Mouse (Mus musculus) lung, postnatal 14 days (tissue): ENCODE measurements around the gene Vps18.

Source experiments
- DNase-seq: peaks from one replicate; pipeline ENCODE4 v3.0.0; 2021

Vps18 gene

DNA sequence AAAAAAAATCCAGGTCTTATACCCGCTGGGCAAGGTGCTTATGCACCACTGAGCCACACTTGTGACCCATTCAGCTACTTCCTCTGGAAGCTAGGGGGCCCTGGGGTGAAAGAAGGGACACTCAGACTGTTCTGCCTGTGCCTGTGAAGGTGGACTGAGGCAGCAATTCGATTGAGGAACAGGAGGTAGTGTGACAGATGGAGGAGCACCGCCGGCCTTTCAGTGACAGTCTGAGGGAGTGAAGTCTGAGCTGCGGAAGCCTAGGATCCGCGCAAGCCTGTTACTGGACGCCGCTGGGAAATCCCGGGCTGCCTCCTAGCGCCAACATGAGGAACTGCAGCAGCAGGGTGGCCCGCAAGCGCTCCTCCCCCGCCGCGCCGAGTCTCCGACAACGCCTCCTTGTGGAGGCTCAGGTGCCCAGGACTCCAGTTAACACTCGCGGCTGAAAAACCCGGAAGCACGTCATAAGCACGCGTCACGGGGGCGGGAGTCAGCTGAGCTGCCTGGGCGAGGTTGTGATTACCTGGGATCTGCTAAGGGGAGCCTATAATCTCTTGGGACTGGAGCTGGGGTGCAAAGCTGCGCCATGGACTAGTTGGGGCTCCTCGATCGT, at the start of gene Vps18:
Gene Vps18, plus strand, starts transcription at position 471 of the 613 bp plus-strand sequence.
- peak; percentile 99 for DNase-seq

DNA sequence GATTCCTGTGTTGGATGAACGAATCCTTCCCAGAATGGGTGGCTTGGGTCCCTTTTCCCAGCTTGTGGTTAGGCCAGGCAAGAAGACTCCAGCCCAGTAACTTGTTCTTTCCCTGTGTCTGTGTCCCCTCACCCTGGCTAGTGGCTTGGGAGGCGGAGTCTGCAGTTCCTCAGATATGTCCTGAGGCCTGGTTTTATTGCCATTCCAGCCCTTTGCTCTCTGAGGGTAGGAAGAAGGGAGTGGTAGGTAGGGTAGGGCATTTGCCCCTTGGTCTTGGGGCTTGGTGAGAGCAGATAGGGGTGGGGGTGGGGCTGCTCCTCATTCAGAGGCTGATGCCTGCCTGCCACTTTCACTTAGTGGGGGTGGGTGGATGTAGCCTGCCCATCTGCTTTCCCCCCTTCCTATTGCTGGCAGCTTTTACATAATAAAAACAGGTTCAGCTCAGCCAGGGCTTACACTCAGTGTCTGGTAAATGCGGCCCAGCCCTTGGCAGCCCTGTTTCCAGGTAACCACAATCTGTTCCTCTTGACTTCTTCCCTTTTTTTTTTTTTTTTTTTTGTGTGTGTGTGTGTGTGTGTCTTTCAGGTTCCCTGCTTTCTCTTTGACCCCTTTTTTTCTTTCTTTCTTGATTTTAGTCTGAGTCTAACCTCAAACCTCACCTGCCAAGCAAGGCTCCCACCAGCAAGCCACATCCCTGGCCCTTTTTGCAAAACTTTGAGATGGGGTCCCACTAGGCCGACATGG, 48.3 kb upstream of the Vps18 start:
- no peak for DNase-seq

DNA sequence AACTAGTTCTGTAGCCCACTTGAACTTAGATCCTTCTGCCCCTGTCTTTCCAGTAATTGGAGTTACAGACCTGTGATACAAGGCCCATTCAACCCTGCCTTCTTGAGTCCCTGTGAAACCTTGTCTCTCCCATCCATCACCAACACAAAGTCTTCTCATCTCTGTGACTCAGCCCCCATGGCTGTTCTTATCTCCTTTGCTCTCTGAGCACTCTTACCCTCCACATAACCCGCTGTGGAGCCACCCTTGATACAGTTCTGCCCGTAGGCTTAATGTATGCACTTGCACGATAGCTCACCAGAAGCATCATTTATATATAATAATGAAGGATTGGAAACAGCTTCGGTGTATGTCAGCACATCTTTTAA, 47.7 kb upstream of the Vps18 start:
- DNase-seq = no peak

DNA sequence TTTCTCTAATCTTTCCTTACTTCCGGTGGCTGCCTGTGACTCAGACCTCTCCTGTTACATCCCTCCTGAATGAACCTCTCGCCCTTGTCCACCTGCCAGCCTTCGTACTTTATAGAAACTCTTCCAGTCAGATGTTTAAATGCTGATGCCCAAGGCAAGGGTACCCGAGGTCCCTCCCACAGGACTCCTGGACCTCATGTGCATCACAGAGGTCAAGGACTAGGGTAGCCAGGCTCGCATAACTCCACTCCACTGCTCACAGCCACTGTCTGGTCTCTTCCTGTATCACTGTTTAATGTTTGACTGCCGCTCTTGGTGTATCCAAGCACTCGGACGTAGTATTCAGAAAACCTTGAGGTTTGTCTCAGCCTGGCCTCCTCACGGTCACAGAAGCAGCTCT, 46.0 kb upstream of the Vps18 start:
- DNase-seq = no peak

DNA sequence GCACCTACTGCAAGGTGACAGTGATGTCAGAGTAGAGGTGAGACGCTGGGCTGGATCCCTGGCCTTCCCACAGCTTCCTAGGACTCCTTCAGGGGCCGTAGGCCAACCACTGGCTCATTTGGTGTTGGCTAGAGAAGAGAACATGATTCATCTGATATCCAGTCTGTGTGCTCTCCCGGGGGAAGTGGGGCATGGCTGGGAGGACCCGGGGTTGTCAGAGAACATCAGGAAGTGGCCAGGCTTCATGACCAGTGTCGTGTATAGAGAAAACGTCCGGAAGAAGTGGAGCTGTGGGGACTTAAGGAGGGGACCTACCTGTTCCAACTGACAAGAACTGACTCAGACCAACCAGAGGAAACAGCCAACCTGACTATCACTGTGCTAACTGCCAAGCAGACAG, 43.3 kb upstream of the Vps18 start:
- no peak for DNase-seq

DNA sequence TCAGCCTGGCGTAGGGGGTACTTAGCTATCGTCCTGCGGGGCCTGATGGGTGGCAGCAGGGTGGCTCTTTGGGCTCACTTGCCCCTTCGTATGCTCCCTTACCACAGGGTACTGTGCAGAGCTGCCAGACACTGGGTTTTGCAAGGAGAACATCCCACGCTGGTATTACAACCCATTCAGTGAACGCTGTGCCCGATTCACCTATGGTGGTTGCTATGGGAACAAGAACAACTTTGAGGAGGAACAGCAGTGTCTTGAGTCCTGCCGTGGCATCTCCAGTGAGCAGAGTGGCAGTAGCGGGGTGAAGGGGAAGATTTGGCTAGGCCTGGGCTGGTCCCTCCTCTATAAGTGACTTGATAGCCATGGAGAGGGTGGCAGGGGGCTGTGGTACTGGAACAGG, 40.6 kb upstream of the Vps18 start:
- no peak for DNase-seq

DNA sequence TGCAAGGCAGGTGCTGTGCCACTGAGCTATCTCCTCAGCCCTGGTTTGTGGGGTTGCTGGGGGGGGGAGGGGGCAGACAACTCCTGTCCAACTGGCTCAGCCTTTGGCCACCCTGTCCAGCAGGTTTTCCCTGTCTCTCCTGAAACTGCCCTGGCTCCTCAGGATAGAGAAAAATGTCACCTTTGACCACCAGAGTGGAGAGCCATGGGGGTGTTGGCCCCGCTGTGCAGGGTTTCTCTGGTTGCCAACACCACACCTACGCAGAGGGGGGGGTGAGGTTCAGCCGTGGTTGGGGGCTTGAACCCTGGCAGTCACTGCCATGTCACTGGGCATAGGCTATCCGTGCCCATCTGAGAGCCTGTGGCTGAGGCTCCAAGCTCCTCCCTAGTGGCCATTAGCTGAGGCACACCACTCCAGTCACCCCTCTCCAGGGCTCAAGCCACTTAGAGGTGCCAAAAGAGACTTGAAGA, 38.9 kb upstream of the Vps18 start:
- no peak for DNase-seq

DNA sequence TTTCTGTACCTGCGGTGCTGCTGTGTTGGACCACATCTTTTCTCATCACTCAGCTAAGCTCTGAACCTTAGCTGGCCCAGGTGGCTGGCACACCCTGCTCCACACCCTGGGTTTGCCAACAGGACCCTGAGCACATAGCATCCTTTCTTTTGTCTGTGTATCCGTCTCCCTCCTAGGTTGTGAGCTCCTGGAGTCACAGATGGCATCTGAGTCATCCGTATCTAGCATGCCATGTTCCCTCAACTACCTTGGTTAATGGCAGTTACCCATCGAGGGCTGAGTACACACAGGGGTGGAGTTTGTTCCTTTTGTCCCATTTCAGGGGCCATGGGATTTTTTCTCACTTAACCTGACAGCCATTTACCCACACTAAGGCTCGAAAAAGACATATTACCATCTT, 38.2 kb upstream of the Vps18 start:
- DNase-seq = no peak

DNA sequence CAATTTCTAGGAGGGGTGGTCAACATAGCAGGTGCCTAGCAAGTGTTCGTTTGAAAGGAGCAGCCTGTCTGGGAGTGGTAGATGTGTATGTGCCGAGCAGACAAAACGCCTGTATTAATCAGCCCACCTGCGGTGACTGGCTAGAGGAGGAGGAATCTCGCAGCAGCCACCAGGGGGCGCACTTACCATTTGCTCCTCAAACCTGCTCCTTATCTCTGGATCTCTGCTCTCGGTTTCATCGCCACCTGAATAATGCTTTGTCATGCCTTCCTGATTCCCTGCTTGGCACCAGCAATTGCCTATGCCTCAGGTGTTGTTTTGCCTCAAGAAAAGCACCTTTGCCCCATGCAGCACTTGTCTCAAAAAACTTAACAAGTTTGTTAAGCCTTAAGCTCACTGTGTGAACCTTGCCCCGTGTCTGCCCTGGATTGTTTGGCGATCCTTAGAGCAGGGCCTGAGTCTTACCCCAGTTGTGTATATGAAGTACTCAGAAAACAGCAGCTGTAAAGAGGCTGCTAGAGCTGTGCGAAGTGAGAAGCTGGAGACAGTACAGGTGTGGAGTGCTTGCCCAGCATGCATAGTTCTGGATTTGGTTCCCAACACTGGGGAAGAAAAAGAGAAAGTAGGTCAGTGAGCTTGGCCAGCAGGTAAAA, 37.6 kb upstream of the Vps18 start:
- DNase-seq = peak; percentile 93

DNA sequence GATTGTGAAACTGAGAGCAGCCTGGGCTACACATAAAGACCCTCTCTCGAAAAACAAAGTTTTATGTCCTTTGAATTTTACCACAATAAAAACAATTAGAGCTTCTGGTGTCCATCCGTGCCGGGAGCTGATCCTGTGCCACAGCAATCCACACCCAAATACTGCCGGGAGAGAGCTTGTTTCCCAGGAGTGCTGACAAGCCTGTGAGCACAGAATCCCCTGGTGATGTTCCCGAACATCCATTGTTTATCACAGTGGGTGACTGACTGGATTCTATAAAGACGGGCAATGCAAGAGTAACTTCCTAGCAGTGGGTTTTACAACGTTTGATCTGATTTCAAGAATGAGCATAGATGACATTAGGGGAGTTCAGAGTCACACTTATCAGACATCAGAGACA, 33.6 kb upstream of the Vps18 start:
- no peak for DNase-seq

DNA sequence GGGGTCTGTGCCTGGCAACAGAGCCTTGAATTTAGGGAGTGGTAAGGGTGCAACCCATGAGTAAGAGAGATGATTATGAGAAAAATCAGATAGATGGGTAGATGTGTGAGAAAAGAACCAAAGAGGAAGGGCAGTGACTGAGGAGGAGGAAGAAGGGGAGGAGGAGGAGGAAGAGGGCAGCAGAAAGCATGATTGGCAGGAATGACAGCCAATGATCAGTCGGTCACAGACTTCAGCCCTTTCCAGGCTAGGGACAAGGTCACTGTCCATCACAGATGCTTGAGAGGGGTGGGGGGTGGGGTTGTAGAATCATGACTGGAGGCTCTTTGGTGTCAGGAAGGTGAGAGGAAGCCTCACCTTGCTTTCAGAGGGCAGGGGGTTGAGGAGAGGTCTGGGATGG, 28.0 kb upstream of the Vps18 start:
- no peak for DNase-seq

DNA sequence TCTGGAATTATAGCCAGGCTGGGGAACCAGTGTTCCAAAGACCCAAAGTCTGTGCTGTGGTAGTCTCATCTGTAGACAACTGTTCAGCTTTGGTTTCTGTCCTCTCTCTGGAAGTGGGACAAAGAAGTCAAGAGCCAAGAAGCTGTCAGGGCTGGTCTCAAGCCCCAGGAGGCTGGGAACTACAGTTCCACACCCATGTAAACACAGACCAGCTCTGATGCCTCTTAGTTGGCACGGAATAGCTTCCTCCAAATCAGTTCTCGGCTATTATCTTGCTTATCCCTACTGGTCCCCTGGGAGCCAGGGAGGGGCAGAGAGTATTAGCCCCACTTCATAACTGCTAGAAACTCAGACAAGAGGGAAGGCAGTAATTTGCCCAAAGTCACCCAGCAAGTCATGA, 27.2 kb upstream of the Vps18 start:
- peak; percentile 36 for DNase-seq

DNA sequence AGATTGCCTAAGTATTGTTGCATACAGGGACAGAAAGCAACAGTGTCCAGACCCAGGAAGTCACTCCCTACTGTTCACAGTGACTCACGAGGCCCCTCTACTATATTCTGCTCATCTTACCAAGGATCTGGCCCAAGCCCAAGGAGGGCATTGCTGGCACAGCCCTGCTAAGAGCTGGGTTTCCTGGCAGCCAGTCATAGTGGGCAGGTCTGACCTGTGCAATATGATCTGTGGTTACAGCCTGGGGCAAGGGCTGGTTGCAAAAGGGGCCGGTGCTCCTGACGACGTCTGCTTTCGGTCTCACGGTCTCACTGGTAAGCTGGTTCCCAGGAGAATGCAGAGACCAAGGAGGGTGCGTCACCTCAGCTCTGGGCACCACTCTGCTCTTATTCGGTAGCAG, 25.6 kb upstream of the Vps18 start:
- DNase-seq = peak; percentile 69

DNA sequence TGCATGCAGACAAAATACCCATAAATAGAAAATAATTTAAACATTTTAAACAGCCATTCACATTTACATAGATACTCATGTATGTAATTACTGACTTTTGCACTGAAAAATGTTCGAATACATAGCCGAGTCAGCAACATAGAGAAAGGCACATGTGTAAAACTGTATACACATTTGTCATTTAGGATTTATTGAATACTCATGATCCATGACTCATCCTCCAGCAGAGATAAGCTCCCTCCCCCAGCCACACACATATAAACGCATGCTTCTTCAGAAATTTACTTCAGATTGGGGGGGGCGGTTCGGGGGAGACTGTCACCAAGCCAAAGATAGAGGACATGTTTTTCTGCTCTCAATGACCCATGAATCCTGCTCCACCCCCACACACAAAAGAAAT, 24.7 kb upstream of the Vps18 start:
- no peak for DNase-seq

DNA sequence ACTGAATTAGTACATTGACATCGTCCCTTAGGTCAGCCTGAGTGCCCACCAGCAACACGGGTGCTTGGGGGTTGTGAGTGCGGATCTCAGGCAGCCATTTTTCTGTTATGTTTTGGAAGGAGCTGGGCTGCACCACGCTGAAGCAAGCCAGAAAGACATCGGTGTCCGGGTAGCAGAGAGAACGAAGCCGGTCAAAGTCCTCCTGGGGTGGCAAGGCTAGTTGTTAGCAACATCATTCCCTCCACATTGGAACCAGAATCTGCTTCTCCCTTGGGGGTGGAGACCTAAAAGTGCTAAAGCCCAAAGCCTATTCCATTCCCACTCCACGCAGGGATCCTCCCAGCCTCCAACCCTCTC, 18.3 kb upstream of the Vps18 start:
- DNase-seq = no peak

DNA sequence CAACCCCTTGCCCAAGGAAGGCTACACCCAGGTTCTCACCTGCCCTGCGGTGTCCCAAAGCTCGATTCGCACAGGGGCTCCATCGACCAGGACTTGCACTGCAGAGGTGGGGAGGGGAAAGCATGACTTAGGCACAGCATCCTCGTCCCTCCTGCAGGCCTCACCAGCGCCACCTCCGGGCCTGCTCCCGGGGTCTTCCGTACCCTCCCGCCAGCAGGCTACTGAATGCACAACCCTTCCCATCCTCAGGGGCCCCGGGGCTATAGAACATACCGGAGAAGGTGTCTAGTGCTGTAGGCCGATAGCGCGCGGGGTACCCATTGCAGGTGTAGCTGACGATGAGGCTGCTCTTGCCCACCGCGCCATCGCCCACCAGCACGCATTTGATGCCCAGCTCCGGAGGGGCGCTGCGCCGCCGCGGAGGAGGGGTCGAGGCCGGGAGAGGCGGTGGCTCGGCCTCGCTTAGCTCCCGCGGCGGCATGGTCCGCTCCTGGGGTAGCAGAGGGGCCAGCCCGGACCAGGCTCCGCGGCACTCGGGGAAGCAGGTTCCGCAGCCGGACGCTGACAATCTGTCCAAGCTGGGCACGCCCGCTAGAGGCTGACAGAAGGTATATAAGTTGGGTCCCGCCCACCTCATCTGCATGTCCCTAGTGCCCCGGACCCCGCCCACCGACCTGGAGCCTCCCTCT, 17.8 kb upstream of the Vps18 start, which contains the start of gene Rhov:
Gene Rhov, minus strand, starts transcription at position 630 of the 689 bp plus-strand sequence.
- DNase-seq = peak; percentile 71

DNA sequence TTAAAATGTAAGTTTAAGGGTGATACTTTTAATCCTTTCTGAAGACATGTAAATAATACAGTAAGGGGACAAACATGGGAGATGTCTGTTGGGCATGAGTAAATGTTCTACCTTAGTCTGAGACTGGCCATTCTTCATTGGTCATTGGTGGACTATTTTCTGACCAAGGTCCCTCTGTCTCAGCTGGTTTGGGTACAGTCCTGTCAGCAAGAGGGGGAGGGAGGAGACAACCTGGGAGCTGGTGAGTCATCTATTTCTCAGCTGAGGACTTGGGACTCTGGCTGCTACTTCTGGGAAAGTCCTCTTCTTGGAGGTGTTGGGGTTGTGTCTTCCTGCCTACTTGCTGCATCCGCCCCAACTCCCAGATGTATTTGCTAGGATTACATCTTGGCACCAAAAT, 14.4 kb upstream of the Vps18 start:
- no peak for DNase-seq

DNA sequence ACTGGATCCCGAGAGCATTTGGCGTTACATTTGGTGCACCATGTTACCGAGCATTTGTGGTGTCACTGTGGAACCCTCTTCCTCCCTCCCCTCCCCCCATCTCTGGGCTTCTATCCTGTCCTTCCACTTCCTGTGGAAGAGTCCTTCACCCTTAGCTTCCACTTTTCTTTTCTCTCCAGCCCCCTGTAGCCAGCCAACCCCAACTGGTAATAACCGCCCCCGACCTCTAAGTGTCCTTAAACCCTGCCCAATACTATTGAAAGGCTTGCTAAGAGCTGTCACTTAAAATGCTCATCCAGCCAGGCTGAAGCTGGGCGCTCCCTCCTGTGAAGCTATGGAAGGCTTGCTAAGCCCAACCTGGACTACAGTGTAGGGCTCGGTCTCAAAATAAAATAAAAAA, 11.6 kb upstream of the Vps18 start:
- DNase-seq = no peak

DNA sequence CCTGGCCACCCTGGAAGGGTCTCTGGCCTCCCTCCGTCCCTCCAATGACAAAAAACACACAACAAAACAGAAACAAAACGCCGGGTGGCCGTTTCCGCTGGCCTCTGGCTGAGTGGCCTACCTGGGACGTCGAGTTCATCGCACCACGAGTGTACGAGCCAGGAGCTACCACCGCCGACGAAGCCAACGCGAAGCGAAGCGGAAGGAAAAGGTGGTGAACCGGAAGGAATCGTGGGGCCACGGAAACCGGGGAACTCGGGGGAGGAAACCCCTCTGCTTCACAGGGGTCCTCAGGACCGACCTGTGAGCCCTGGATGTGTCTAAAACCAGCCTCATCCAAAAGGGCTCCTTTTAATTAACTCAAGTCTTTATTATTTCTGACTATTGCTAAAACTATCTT, 10.7 kb upstream of the Vps18 start:
- DNase-seq = no peak

DNA sequence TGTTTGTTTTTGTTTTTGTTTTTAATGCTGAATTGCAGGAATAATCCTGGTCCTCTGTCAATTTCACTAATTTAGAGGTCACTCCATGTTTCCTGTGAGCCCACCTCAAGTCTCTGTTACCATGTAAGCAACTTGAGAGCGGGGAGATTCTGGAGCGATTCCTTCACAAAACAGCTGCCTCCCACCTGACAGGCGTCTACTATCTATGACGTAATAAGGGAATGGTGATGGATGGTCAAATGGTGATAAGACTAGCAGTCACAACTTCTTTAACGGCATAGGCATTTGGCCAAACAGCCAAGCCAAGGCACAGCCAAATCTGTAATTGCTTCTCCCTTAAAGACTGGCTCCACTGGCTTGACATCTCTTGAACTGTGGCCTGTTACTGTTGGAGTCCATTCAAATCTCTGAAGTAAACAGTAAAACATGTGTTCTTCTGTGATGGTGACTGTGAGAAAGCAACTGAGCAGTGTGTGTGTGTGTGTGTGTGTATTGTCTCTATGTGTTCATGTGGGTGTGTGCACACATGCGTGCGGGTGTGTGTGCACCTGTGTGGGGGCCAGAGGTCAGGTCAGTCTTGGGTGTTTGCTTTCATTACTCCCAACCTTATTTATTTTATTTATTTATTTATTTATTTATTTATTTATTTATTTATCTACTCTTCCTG, 6.5 kb upstream of the Vps18 start:
- DNase-seq = no peak

DNA sequence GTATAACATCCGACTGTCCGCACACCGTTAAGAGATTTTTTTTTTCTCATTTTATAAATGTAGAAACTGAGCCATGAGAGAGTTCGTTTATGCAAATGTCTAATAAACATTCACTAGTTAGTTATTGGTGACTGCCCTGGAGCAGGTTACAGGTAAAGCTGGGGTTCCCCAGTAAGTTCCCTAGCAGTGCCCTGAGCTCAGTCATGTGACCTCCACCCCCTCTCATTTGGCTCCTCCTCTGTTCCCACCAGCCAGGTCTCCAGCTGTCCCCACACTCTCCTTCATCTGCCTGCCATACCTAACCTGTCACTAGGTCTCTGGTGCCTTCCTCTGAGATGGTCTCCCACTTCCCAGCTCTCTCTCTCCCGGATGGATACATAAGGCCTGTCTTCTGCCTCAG, 1.2 kb upstream of the Vps18 start:
- DNase-seq = no peak

DNA sequence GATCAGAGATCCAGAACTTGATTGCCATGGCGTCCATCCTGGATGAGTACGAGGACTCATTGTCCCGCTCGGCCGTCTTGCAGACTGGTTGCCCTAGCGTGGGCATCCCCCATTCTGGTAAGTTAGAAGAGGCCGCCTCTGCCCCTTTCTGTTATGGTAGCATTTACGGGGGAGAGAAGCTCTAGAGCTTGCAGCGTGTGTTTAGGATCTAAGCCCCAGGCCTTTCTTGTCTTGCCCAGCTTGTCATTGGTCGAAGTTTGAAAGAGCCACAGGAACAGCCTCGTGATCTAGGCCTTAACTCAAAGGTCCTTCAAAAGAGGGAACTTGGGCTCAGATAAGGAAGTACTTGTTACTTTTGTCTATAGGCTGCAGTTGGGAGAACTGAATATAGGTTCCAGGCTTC, 475 bp downstream of the Vps18 start:
- no peak for DNase-seq

DNA sequence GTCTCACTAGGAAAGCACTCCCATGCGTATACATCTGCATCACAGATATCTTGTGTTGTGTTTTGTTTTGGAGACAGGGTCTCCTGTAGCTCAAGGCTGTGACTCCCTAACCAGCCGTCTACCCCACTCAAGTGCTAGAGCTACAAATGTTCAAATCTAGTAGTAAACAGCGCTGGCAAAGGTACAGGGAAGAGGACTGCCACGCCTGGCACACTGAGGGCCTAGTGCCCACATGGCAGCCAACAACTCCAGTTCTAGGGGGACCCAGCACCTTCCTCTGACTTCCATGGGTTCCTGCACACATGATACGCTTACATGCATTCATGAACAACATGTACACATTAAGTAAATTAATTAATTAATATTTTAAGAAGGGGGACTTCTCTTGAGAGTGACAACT, 3.7 kb downstream of the Vps18 start:
- DNase-seq = no peak
